Mouse (Mus musculus) cerebral cortex, adult 2 months (tissue): ENCODE data around the gene Fggy.

Experiments
- WGBS: fragments of 180-500 bp; shearing (Covaris S2); methylation state at CpG from one replicate; pipeline ENCODE4 v1.1.7; 2018; 5-methylcytosine and 5-hydroxymethylcytosine counted together

Gene Fggy

GRCm38 (mm10) chr4:95731110-95731509, 173.8 kb downstream of the Fggy start:
- 88% methylated on average over 2 of the region's 2 CpGs for WGBS

GRCm38 (mm10) chr4:95733397-95734249, 176.3 kb downstream of the Fggy start:
- 46% methylated on average over 6 of the region's 6 CpGs for whole genome bisulfite sequencing

GRCm38 (mm10) chr4:95735967-95736366, 178.7 kb downstream of the Fggy start:
- WGBS: 98% methylated on average over 4 of the region's 4 CpGs

GRCm38 (mm10) chr4:95736674-95737073, 179.4 kb downstream of the Fggy start:
- WGBS: 90% methylated on average over 2 of the region's 2 CpGs

- 67% methylated on average over 5 of the region's 5 CpGs for WGBS
Measured at GRCm38 (mm10) chr4:95738179-95738578, 180.9 kb downstream of the Fggy start.

- WGBS: 80% methylated on average over 4 of the region's 4 CpGs
Measured at GRCm38 (mm10) chr4:95738725-95739124, 181.4 kb downstream of the Fggy start.

- WGBS: 95% methylated on average over 7 of the region's 7 CpGs
Measured at GRCm38 (mm10) chr4:95741115-95741734, 183.9 kb downstream of the Fggy start.

- WGBS: 38% methylated on average over 4 of the region's 4 CpGs
Measured at GRCm38 (mm10) chr4:95742986-95743385, 185.7 kb downstream of the Fggy start.

GRCm38 (mm10) chr4:95746954-95747353, 189.6 kb downstream of the Fggy start:
- 92% methylated on average over 6 of the region's 6 CpGs for WGBS

- 82% methylated on average over 12 of the region's 12 CpGs for WGBS
Measured at GRCm38 (mm10) chr4:95747415-95748202, 190.3 kb downstream of the Fggy start.

- WGBS: 89% methylated on average over 5 of the region's 5 CpGs
Measured at GRCm38 (mm10) chr4:95750186-95750585, 192.9 kb downstream of the Fggy start.

- 63% methylated on average over 6 of the region's 6 CpGs for WGBS
Measured at GRCm38 (mm10) chr4:95752538-95753188, 195.4 kb downstream of the Fggy start.

- WGBS: 83% methylated on average over 5 of the region's 5 CpGs
Measured at GRCm38 (mm10) chr4:95759027-95759731, 201.9 kb downstream of the Fggy start.

- WGBS: 94% methylated on average over 2 of the region's 2 CpGs
Measured at GRCm38 (mm10) chr4:95765359-95765758, 208.1 kb downstream of the Fggy start.

- WGBS: 81% methylated on average over 5 of the region's 5 CpGs
Measured at GRCm38 (mm10) chr4:95770469-95770868, 213.2 kb downstream of the Fggy start.

- WGBS: 96% methylated on average over 3 of the region's 3 CpGs
Measured at GRCm38 (mm10) chr4:95771542-95771941, 214.2 kb downstream of the Fggy start.

- WGBS: 71% methylated on average over 4 of the region's 4 CpGs
Measured at GRCm38 (mm10) chr4:95771945-95772344, 214.6 kb downstream of the Fggy start.

- 68% methylated on average over 3 of the region's 3 CpGs for WGBS
Measured at GRCm38 (mm10) chr4:95772663-95773062, 215.4 kb downstream of the Fggy start.

- 89% methylated on average over 3 of the region's 3 CpGs for WGBS
Measured at GRCm38 (mm10) chr4:95775574-95775973, 218.3 kb downstream of the Fggy start.

GRCm38 (mm10) chr4:95777839-95778238, 220.5 kb downstream of the Fggy start:
- WGBS: 76% methylated on average over 2 of the region's 2 CpGs

- WGBS: 99% methylated on average over 4 of the region's 4 CpGs
Measured at GRCm38 (mm10) chr4:95778528-95778927, 221.2 kb downstream of the Fggy start.
